Mouse (Mus musculus) CH12.LX (cell line): ENCODE measurements around the gene Slc5a10.

ENCODE experiments used
- BHLHE40 ChIP-seq: IDR thresholded peaks from 2 replicates; pipeline ENCODE4 v1.6.1; 2011; ENCODE audit warnings: mild to moderate bottlenecking, low read depth, low read length, improper control_type of control experiment
- CTCF ChIP-seq, 2 experiments: IDR thresholded peaks in 1 of 2; conservative IDR thresholded peaks in 1 of 2; 2 replicates each; pipeline ENCODE4 v1.5.1; 2011 to 2012; ENCODE audit warnings: low read depth in 2 of 2, low read length in 2 of 2, improper control_type of control experiment in 1 of 2, inconsistent platforms in 1 of 2, mild to moderate bottlenecking in 1 of 2, moderate library complexity in 1 of 2
- E2F4 ChIP-seq: IDR thresholded peaks from 2 replicates; pipeline ENCODE4 v1.6.1; 2011; ENCODE audit warnings: low read depth, low read length, improper control_type of control experiment; ENCODE audit not compliant: insufficient replicate concordance
- EP300 ChIP-seq: IDR thresholded peaks from 2 replicates; pipeline ENCODE4 v1.6.1; 2011; ENCODE audit warnings: low read length, improper control_type of control experiment
- NELFE ChIP-seq: IDR thresholded peaks from 2 replicates; pipeline ENCODE4 v1.6.1; 2011; ENCODE audit warnings: low read depth, low read length, improper control_type of control experiment
- NRF1 ChIP-seq: IDR thresholded peaks from 2 replicates; pipeline ENCODE4 v1.6.1; 2014; ENCODE audit warnings: low read depth, mild to moderate bottlenecking, inconsistent platforms, low read length, improper control_type of control experiment, moderate library complexity
- RAD21 ChIP-seq: IDR thresholded peaks from 2 replicates; pipeline ENCODE4 v1.6.1; 2011; ENCODE audit warnings: low read depth, mild to moderate bottlenecking, low read length, improper control_type of control experiment, moderate library complexity

DNA sequence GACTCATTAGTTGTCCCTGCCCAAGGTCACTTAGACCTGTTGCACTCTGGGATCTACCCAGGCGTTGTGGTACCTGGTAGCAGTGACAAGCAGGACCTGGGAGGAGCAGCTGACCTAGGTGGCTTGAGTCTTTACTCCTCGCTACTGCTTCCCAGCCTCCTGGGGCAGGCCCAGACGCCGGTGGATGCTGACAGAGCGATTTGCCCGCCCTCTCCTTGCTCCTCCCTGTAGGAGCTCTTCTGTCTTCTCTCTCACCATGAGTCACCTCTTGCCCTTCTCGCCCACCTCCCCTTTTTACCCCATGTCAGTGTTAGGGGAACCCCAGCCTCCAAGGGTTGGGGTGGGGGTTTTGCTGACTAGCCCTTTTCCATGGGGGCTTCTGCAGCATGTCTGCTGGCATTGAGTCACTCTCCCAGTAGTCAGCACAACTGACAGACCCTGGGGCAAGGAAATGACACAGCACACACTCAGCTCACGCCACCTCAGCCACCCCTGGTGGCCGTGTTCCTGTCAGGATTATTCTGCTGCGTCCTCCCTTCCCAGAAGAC, 33.6 kb downstream of the Slc5a10 start:
- TF ChIP-seq CTCF (conservative IDR thresholded peaks at IDR 0.05 in 1 of 2, IDR thresholded peaks at IDR 0.05 in 1 of 2; ENCODE audit: low read depth in 2 of 2, low read length in 2 of 2) (no peak; a peak in 1 of 4 replicates), NELFE (no peak), EP300 (no peak), BHLHE40 (no peak), E2F4 (no peak), NRF1 (no peak), RAD21 (no peak; the same call in 1 of the 2 replicates)
